9 mouse cellular contexts compared by ENCODE assay signal in genomic region chr5:131515707-131516407, GRCm38 (mm10).
DNase-seq lines count a peak whose midpoint lies in the region; ATAC-seq lines count a peak whose summit lies in the region.
"Had no signal": no experiment of that assay in that cellular context is flagged by ENCODE, and none has a peak within 500 bp of the region (broad histone marks: within the 10 kb centered on the region; RNA-seq: fewer than 3 reads in every experiment).

No protein-coding gene starts in this region.

- no peaks in the 10 kb centered on the region for H3K36me3 ChIP-seq in liver, embryonic 11.5 days (ENCODE audit: control insufficient read depth, insufficient read depth, low read length)

- 0 out of 2 replicates have a peak, but pooled peaks cover 6% of the 10 kb centered on the region for H3K4me1 ChIP-seq in liver, embryonic 11.5 days (replicated peaks; ENCODE audit: control insufficient read depth, insufficient read depth, low read length)
- H3K4me1 ChIP-seq: megakaryocyte, embryonic 14.5 days had no signal

- ATAC-seq in cerebellum, adult (ENCODE audit: insufficient number of reproducible peaks, low FRiP score, low TSS enrichment), result peak; percentile 78; the same call in 1 of the 2 replicates
- ATAC-seq in liver, embryonic 11.5 days (replicated peaks; ENCODE audit: low FRiP score), result no peak

- no peaks in the 10 kb centered on the region for H3K9me3 ChIP-seq in liver, embryonic 11.5 days (ENCODE audit: control insufficient read depth, low read length)

- no peaks in the 10 kb centered on the region for H3K27me3 ChIP-seq in liver, embryonic 11.5 days (replicated peaks; ENCODE audit: control insufficient read depth, insufficient read depth, low read length)
- H3K27me3 ChIP-seq: megakaryocyte, embryonic 14.5 days had no signal

- no peak overlapping the region for H3K9ac ChIP-seq in liver, embryonic 11.5 days (ENCODE audit: low read depth, low read length)

- H3K4me3 ChIP-seq in liver, embryonic 11.5 days (ENCODE audit: low read depth, low read length), result no peak overlapping the region
- H3K4me3 ChIP-seq: megakaryocyte, embryonic 14.5 days had no signal

- H3K4me2 ChIP-seq in liver, embryonic 11.5 days, result no peak overlapping the region

- peak; percentile 86 for DNase-seq in R1 (ENCODE audit: low read depth, low spot score)
- peak; percentile 55 for DNase-seq in gonadal fat pad, adult 2 months (ENCODE audit: low read depth)
- peak; percentile 21 for DNase-seq in kidney, adult 11 months
- peak; percentile 68 for DNase-seq in lung, postnatal 36 days
- no peak for DNase-seq in layer of hippocampus, adult 18-20 months (ENCODE audit: low spot score in 2 of 2)
- no peak for DNase-seq in thymus, postnatal 4 days
- DNase-seq in liver, embryonic 11.5 days (ENCODE audit: low spot score), result no peak

- H3K27ac ChIP-seq in liver, embryonic 11.5 days (ENCODE audit: low read depth, low read length), result no peak overlapping the region

- WGBS in liver, embryonic 11.5 days, result 35% methylated on average over 14 of the region's 14 CpGs

Comparison
In these comparisons a context has a peak if more than half of its experiments do, and no peak if none do; other contexts are left out.
1. DNase-seq: peak in R1 (single experiment), gonadal fat pad, adult 2 months (single experiment), kidney, adult 11 months (single experiment) and lung, postnatal 36 days (single experiment); none in layer of hippocampus, adult 18-20 months (0 of 2), thymus, postnatal 4 days (single experiment) and liver, embryonic 11.5 days (single experiment).